Mouse (Mus musculus) CH12.LX (cell line): ENCODE results near the gene Got2. TPM values are rescaled to one million over a fixed set of nuclear protein-coding genes. Genes with fewer than 3 reads are reported as not detected.
A peak's percentile ranks its signal among the peaks of the same experiment; 100 is the strongest.

ENCODE experiments used
- DNase-seq: peaks from one replicate; pipeline ENCODE4 v3.0.0-alpha.2; 2013; ENCODE audit errors: extremely low read depth
- H3K27ac ChIP-seq: 2 replicates; pipeline ENCODE4 v1.5.1; 2012; ENCODE audit warnings: low read depth, mild to moderate bottlenecking, control low read depth, moderate library complexity; ENCODE audit not compliant: insufficient read depth
- H3K27me3 ChIP-seq: replicated peaks from 2 replicates; pipeline ENCODE3; 2012; ENCODE audit warnings: inconsistent platforms
- H3K36me3 ChIP-seq, 2 experiments: replicated peaks in 1 of 2; 2 replicates each; pipeline versions ENCODE3 to v1.6.1; 2012; ENCODE audit warnings: inconsistent platforms in 1 of 2, low read length in 1 of 2, mild to moderate bottlenecking in 1 of 2, mixed read lengths in 1 of 2, moderate library complexity in 1 of 2; ENCODE audit not compliant: control insufficient read depth in 1 of 2, insufficient read depth in 1 of 2
- H3K4me1 ChIP-seq, 2 experiments: 2 replicates each; pipeline ENCODE4 v1.6.1; 2012; ENCODE audit warnings: inconsistent platforms in 1 of 2, moderate library complexity in 1 of 2; ENCODE audit not compliant: insufficient read depth in 2 of 2, control insufficient read depth in 1 of 2
- H3K4me2 ChIP-seq: 2 replicates; pipeline ENCODE4 v1.6.1; 2012; ENCODE audit warnings: low read depth, mild to moderate bottlenecking, control low read depth; ENCODE audit not compliant: poor library complexity, insufficient read depth, severe bottlenecking
- H3K4me3 ChIP-seq, 3 experiments: fragments of 150-350 bp in 1 of 3; sonication (generic) in 1 of 3; replicated peaks in 1 of 3; 2 replicates each; pipeline versions ENCODE3 to v1.5.1; 2011 to 2012; ENCODE audit warnings: low read depth in 2 of 3, low read length in 2 of 3, mild to moderate bottlenecking in 2 of 3, moderate library complexity in 2 of 3, control low read depth in 1 of 3, improper control_type of control experiment in 1 of 3, inconsistent platforms in 1 of 3, mixed read lengths in 1 of 3; ENCODE audit not compliant: poor library complexity in 1 of 3
- H3K79me2 ChIP-seq: replicated peaks from 2 replicates; pipeline ENCODE4 v1.6.1; 2012; ENCODE audit warnings: mild to moderate bottlenecking, moderate library complexity; ENCODE audit not compliant: control insufficient read depth, poor library complexity, insufficient read depth, severe bottlenecking; ENCODE audit errors: extremely low read depth
- H3K9ac ChIP-seq: 2 replicates; pipeline ENCODE4 v1.6.1; 2012; ENCODE audit warnings: low read depth, mild to moderate bottlenecking, control low read depth, moderate library complexity; ENCODE audit not compliant: insufficient read depth
- H3K9me3 ChIP-seq: replicated peaks from 2 replicates; pipeline ENCODE3; 2012; ENCODE audit warnings: low read length, inconsistent platforms, mixed read lengths
- BHLHE40 ChIP-seq: IDR thresholded peaks from 2 replicates; pipeline ENCODE4 v1.6.1; 2011; ENCODE audit warnings: mild to moderate bottlenecking, low read depth, low read length, improper control_type of control experiment
- CHD1 ChIP-seq: IDR thresholded peaks from 2 replicates; pipeline ENCODE4 v1.6.1; 2012; ENCODE audit warnings: low read depth, low read length, improper control_type of control experiment, inconsistent platforms
- CHD2 ChIP-seq: IDR thresholded peaks from 2 replicates; pipeline ENCODE4 v1.6.1; 2011; ENCODE audit warnings: low read length, improper control_type of control experiment
- CTCF ChIP-seq, 2 experiments: IDR thresholded peaks in 1 of 2; conservative IDR thresholded peaks in 1 of 2; 2 replicates each; pipeline ENCODE4 v1.5.1; 2011 to 2012; ENCODE audit warnings: low read depth in 2 of 2, low read length in 2 of 2, improper control_type of control experiment in 1 of 2, inconsistent platforms in 1 of 2, mild to moderate bottlenecking in 1 of 2, moderate library complexity in 1 of 2
- ELF1 ChIP-seq: IDR thresholded peaks from 2 replicates; pipeline ENCODE4 v1.6.1; 2014; ENCODE audit warnings: low read depth, mild to moderate bottlenecking, inconsistent platforms, low read length, improper control_type of control experiment
- EP300 ChIP-seq: IDR thresholded peaks from 2 replicates; pipeline ENCODE4 v1.6.1; 2011; ENCODE audit warnings: low read length, improper control_type of control experiment
- GABPA ChIP-seq: IDR thresholded peaks from 2 replicates; pipeline ENCODE4 v1.6.1; 2012; ENCODE audit warnings: low read depth, low read length, improper control_type of control experiment, inconsistent platforms; ENCODE audit not compliant: insufficient replicate concordance
- HCFC1 ChIP-seq: IDR thresholded peaks from 2 replicates; pipeline ENCODE4 v1.6.1; 2012; ENCODE audit warnings: low read depth, mild to moderate bottlenecking, inconsistent platforms, low read length, improper control_type of control experiment
- IRF4 ChIP-seq: IDR thresholded peaks from 2 replicates; pipeline ENCODE4 v1.6.1; 2014; ENCODE audit warnings: low read depth, mild to moderate bottlenecking, inconsistent platforms, low read length, improper control_type of control experiment
- JUN ChIP-seq: IDR thresholded peaks from 2 replicates; pipeline ENCODE4 v1.6.1; 2011; ENCODE audit warnings: low read depth, mild to moderate bottlenecking, low read length, improper control_type of control experiment, moderate library complexity; ENCODE audit not compliant: insufficient read depth
- KAT2A ChIP-seq: IDR thresholded peaks from 2 replicates; pipeline ENCODE4 v1.6.1; 2012; ENCODE audit warnings: low read length, improper control_type of control experiment, inconsistent platforms; ENCODE audit not compliant: insufficient replicate concordance
- MAFK ChIP-seq: IDR thresholded peaks from 2 replicates; pipeline ENCODE4 v1.6.1; 2011; ENCODE audit warnings: low read length, improper control_type of control experiment; ENCODE audit not compliant: insufficient replicate concordance
- MAX ChIP-seq: IDR thresholded peaks from 2 replicates; pipeline ENCODE4 v1.6.1; 2011; ENCODE audit warnings: low read length, improper control_type of control experiment
- MAZ ChIP-seq: IDR thresholded peaks from 2 replicates; pipeline ENCODE4 v1.6.1; 2012; ENCODE audit warnings: low read depth, mild to moderate bottlenecking, inconsistent platforms, low read length, improper control_type of control experiment, moderate library complexity
- MEF2A ChIP-seq: IDR thresholded peaks from 2 replicates; pipeline ENCODE4 v1.6.1; 2014; ENCODE audit warnings: low read depth, mild to moderate bottlenecking, inconsistent platforms, low read length, improper control_type of control experiment, borderline replicate concordance
- MYC ChIP-seq: IDR thresholded peaks from 2 replicates; pipeline ENCODE4 v1.6.1; 2011; ENCODE audit warnings: low read depth, mild to moderate bottlenecking, improper control_type of control experiment, low read length
- NELFE ChIP-seq: IDR thresholded peaks from 2 replicates; pipeline ENCODE4 v1.6.1; 2011; ENCODE audit warnings: low read depth, low read length, improper control_type of control experiment
- NRF1 ChIP-seq: IDR thresholded peaks from 2 replicates; pipeline ENCODE4 v1.6.1; 2014; ENCODE audit warnings: low read depth, mild to moderate bottlenecking, inconsistent platforms, low read length, improper control_type of control experiment, moderate library complexity
- PAX5 ChIP-seq: IDR thresholded peaks from 2 replicates; pipeline ENCODE4 v1.6.1; 2012; ENCODE audit warnings: low read length, inconsistent platforms, mixed read lengths
- POLR2A ChIP-seq: IDR thresholded peaks from 2 replicates; pipeline ENCODE4 v1.6.1; 2011; ENCODE audit warnings: low read depth, mild to moderate bottlenecking, improper control_type of control experiment, low read length
- POLR2AphosphoS2 ChIP-seq: IDR thresholded peaks from 2 replicates; pipeline ENCODE4 v1.6.1; 2011; ENCODE audit warnings: low read depth, low read length, improper control_type of control experiment
- RAD21 ChIP-seq: IDR thresholded peaks from 2 replicates; pipeline ENCODE4 v1.6.1; 2011; ENCODE audit warnings: low read depth, mild to moderate bottlenecking, low read length, improper control_type of control experiment, moderate library complexity
- RCOR1 ChIP-seq: conservative IDR thresholded peaks from 2 replicates; pipeline ENCODE4 v1.6.1; 2012; ENCODE audit warnings: low read depth, mild to moderate bottlenecking, inconsistent platforms, low read length, improper control_type of control experiment
- SIN3A ChIP-seq: IDR thresholded peaks from 2 replicates; pipeline ENCODE4 v1.6.1; 2012; ENCODE audit warnings: low read length, improper control_type of control experiment, inconsistent platforms
- TCF12 ChIP-seq: IDR thresholded peaks from 2 replicates; pipeline ENCODE4 v1.6.1; 2014; ENCODE audit warnings: low read depth, mild to moderate bottlenecking, inconsistent platforms, low read length, improper control_type of control experiment
- UBTF ChIP-seq: IDR thresholded peaks from 2 replicates; pipeline ENCODE4 v1.6.1; 2012; ENCODE audit warnings: low read depth, mild to moderate bottlenecking, inconsistent platforms, low read length, improper control_type of control experiment, moderate library complexity
- USF1 ChIP-seq: IDR thresholded peaks from 2 replicates; pipeline ENCODE4 v1.6.1; 2014; ENCODE audit warnings: low read depth, mild to moderate bottlenecking, inconsistent platforms, low read length, improper control_type of control experiment
- USF2 ChIP-seq: conservative IDR thresholded peaks from 2 replicates; pipeline ENCODE4 v1.6.1; 2011; ENCODE audit warnings: low read depth, low read length, improper control_type of control experiment
- ZC3H11A ChIP-seq: IDR thresholded peaks from 2 replicates; pipeline ENCODE4 v1.6.1; 2012; ENCODE audit warnings: low read depth, mild to moderate bottlenecking, inconsistent platforms, low read length, improper control_type of control experiment
- ZKSCAN1 ChIP-seq: IDR thresholded peaks from 2 replicates; pipeline ENCODE4 v1.6.1; 2012; ENCODE audit warnings: low read depth, inconsistent platforms, low read length, improper control_type of control experiment, borderline replicate concordance
- ZMIZ1 ChIP-seq: IDR thresholded peaks from 2 replicates; pipeline ENCODE4 v1.6.1; 2012; ENCODE audit warnings: low read depth, mild to moderate bottlenecking, inconsistent platforms, low read length, improper control_type of control experiment
- ZNF384 ChIP-seq: IDR thresholded peaks from 2 replicates; pipeline ENCODE4 v1.6.1; 2012; ENCODE audit warnings: low read depth, low read length, improper control_type of control experiment, inconsistent platforms
- dilution Hi-C: fragments of 300-500 bp; cut with MboI; formaldehyde crosslinking; loops from 2 replicates; pipeline ENCODE4 v1.14.3; 2020; ENCODE audit warnings: low sequenced_read_pairs; ENCODE audit not compliant: extremely low pct_unique_long_range_greater_than_20kb, extremely low pct_ligation_motif_present
- in situ Hi-C: fragments of 300-500 bp; cut with MboI; formaldehyde crosslinking; loops from 3 replicates; pipeline ENCODE4 v1.14.3; 2019; ENCODE audit warnings: low sequenced_read_pairs, low pct_ligation_motif_present, low pct_unique_long_range_greater_than_20kb, mixed read lengths
- polyA plus RNA-seq: library from polyadenylated mRNA; unstranded; fragments of >175 nt; gene quantifications from 2 replicates; pipeline ENCODE4 v1.2.1, GENCODE M21; 2012; ENCODE audit warnings: low read depth; ENCODE audit not compliant: insufficient read length
- total RNA-seq, 2 experiments: library from RNA; depleted of rRNA; stranded (reverse); fragments of 300-350 nt in 1 of 2; fragments of >200 nt in 1 of 2; gene quantifications; 2 replicates each; pipeline ENCODE4 v1.2.3; 2012 to 2014

Got2 gene
- total and polyA plus RNA-seq, 3 experiments: 283 to 489 (median 303) TPM

GRCm38 (mm10) chr8:95916106-95916505 is 27.8 kb upstream of the Got2 start:
- H3K27me3 ChIP-seq: peaks cover 8% of the 10 kb centered on the region
- in situ Hi-C loops: no loop called here
- peak overlapping the region; percentile 5; the same call in 1 of the 2 replicates for H3K4me2 ChIP-seq
- TF ChIP-seq NRF1: 0 out of 2 replicates have a peak, but pooled peaks have one; percentile 21
- TF ChIP-seq PAX5: no peak
- TF ChIP-seq UBTF: no peak
- peak; percentile 44; the same call in 1 of the 2 replicates for TF ChIP-seq MAX
- no peak for TF ChIP-seq MEF2A
- TF ChIP-seq, all 38 proteins: peak for 2
- Histone ChIP-seq H3K9me3 (no peaks in the 10 kb centered on the region), H3K4me3 (no peak overlapping the region), H3K9ac (no peak overlapping the region), H3K27ac (no peak overlapping the region), H3K36me3 (no peaks in the 10 kb centered on the region), H3K79me2 (no peaks in the 10 kb centered on the region), H3K4me1 (peaks cover 0 to 3% of the 10 kb centered on the region in 2 experiments; a peak in 2 of 4 replicates)
- DNase-seq: no peak
- dilution Hi-C loops: no loop called here

DNA sequence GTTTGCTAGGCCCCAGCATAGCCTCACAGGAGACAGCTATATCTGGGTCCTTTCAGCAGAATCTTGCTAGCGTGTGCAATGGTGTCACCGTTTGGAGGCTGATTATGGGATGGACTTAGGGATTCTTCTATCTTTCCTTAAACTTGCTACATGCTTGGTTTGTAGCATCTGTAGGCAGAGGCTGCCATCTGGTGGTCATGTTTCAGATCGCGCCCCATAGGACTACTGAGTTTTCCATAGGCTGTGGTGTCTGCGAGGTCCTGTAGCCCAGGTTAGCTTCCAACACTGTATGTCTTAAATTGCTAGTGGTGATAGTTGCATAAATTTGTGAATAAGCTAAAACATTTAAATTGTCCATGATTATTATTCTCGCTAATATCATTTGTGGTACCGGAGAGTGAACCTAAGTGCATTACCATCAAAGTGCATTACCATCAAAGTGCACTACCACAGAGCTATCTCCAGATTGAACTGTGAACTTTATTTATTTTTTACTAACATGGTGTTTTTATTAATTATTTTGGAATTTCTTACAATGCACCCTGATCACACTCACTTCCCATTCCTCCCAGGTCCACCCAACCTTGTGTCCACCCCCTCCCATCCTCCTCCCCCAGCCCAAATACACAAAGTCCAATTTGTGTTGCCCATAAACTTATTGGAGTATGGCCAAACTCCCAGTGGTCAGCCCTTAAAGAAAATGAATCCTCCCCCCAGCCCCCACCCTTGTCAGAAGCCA is 26.7 kb upstream of the Got2 start:
- DNase-seq: peak; percentile 67
- in situ Hi-C loops (no loop called here), dilution Hi-C loops (no loop called here)
- Histone ChIP-seq H3K4me3 (no peak overlapping the region), H3K27ac (no peak overlapping the region), H3K9me3 (no peaks in the 10 kb centered on the region), H3K4me2 (no peak overlapping the region; the same call in 1 of the 2 replicates), H3K36me3 (no peaks in the 10 kb centered on the region), H3K4me1 (peaks cover 0 to 3% of the 10 kb centered on the region in 2 experiments; a peak in 2 of 4 replicates), H3K27me3 (peaks cover 8% of the 10 kb centered on the region), H3K9ac (no peak overlapping the region), H3K79me2 (no peaks in the 10 kb centered on the region)
- TF ChIP-seq ZNF384 (no peak), POLR2AphosphoS2 (no peak), USF1 (no peak), HCFC1 (no peak), ZKSCAN1 (no peak), TCF12 (no peak), ELF1 (no peak), KAT2A (no peak), MAZ (no peak), ZC3H11A (peak; percentile 31; the same call in 1 of the 2 replicates), JUN (no peak), MAFK (no peak), SIN3A (peak; percentile 22; the same call in 1 of the 2 replicates), GABPA (no peak), CTCF (conservative IDR thresholded peaks at IDR 0.05 in 1 of 2, IDR thresholded peaks at IDR 0.05 in 1 of 2; ENCODE audit: low read depth in 2 of 2, low read length in 2 of 2) (peak; percentile 68 to 90), PAX5 (no peak), ZMIZ1 (no peak), CHD2 (no peak), USF2 (no peak), MYC (no peak), MAX (no peak), UBTF (no peak), NELFE (no peak), POLR2A (no peak), EP300 (no peak), MEF2A (no peak), RCOR1 (no peak), CHD1 (no peak), BHLHE40 (no peak), RAD21 (peak; percentile 92), IRF4 (no peak)
